Mouse (Mus musculus): ENCODE measurements around the gene Gm4858.
"Not testable (repeated sequence)": the region's sequence is repeated elsewhere in the genome, so short reads cannot be mapped to it uniquely, and the experiment has no call there.

The Gm4858 gene

DNA sequence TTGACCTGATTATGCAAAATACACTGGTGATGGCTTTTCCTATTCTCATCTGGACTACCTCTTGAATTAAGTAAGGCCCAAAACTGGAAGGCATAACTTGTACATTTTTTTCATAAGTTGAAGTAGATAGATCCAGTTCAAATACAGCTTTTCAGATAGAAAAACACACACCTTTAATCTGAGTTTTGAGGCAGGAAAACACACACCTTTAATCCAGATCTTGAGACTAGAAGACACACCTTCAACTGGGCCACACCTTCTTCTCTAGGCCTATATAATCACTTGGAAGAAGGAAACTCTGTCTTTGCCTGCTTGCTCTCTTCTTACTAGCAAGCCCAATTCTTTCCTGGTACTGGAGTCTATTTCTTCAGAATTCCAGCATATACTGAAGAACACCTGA lies at the start of gene Gm4858:
Gene Gm4858 (plus strand): TSS at position 301 of the 400 bp plus-strand sequence.
- DNase-seq: not testable (repeated sequence)

DNA sequence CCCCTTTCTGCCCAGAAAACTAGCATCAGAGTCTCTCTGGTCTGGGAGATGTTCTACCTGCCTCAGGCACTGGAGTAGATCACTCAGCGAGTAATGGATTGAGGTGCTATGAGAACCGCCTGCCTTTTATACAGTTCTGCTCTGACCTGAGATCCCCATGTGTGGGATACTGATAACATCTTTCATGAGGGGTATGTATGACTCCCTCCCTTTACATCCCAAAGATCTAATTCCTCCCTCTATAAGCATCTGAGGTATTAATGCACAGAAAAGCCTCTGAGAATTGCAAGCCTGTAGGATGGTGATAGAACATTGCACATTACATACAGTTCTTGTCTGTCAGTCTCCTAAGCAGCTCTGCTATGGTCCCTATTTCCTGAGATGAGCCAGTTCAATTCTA lies 49.7 kb upstream of the Gm4858 start, which contains the start of gene Lce1m:
Gene Lce1m (minus strand): TSS at position 101 of the 400 bp plus-strand sequence.
- DNase-seq: no peak

DNA sequence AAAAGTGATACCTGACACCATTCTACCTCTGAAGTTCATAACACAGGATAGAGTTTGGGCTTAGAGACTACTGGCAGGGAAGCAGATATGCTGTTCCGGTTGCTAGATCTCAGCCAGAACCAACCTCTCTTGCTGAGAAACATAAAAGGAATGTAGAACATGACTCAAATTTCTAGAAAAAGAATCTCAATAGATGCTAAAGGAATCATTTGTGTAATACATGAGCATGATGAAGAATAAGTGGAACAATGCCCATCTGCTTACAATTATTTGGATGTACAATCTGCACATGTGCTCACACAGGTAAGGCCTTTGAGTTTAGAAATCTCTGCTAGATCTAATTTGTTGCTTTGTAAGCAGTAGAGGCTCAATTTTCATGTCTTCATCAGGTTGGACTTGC lies 47.5 kb upstream of the Gm4858 start:
- DNase-seq: no peak

DNA sequence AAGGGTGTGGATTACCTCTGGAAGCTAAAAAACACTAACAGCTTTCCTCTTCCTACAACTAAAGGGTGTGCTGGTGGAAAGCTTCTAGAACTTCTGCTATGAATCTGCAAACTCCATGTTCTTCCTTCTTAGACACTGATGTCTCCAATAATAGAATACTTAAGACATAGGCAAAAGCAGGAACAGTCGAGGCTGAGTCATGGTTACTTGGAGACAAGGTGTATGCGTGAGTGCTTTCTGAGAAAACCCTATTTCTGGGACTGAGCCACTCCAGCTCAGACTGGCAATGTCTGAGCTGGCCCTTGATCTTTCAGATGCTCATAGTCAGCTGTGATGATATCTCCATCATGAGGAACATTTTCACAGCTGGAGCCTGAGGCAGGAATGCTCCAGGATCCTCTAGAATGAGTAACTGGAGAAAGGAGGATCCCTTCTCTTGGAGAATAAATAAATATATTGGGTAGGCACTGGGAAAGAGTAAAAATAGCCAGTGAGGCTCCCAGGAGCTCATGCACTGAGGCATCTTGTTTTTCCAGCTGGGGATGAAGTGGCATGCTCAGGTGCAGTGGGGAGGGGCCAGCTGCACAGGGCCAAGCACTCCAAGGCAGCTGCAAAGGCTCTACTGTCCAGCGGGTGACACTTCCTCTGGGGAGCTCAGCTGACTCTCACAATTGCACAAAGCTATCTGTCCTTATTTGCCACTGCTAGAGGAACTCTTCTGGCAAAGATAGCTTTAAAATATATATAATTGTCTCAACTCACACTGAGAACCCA lies 45.0 kb upstream of the Gm4858 start:
- no peak for DNase-seq

DNA sequence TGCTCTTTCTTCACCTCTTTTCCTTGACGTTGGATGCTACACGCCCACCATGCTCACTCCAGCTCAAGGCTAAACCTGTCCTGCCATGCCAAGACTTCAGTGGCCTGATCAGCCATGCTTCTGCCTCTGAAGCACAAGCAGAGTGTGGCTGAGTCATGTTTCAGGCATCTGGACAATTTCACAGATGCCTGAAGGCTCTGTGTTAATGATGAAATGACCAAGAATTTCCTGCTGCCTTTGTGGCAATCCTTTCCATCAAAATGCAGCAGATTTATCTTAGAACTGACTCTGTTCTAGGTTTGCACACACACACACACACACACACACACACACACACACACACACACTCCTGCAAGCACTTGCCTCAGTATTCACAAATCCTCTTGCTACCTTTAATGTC lies 43.1 kb upstream of the Gm4858 start:
- DNase-seq: no peak

DNA sequence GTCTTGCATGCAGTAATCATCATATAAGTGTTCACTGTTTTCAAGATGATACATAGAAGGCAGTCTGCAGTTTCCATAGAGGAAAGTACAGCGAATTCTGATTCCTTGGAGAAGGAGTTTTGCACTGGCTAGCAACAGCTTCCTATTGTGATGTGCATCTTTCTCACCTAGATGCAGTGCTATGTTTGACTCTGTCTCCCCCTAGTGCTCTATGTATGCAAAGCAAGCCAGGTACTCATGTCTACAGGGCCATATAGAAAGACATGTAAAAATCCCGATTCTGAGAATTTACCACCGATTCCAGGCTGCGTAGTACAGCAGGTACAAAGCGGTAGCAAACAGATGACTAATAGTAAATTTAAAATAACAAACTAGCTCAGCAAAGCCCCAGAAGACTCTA lies 37.2 kb upstream of the Gm4858 start:
- DNase-seq: no peak

DNA sequence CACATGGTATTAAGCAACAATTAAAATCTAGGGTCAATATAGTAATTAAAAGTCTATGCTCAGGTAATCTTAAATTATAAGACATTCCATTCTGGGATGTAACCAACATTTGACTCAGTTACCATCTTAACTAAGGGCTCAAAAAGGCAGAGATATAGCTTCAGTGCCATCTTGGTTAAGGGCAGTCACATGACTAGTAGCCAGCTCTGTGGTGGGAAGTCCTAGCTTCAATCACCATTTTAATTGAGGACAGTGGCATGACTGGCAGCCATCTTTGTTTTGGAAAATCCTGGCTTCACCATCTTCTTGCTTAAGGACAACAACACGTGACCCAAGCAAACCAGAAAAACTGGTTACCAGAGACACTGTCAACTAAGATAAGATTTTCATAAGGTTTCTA lies 18.4 kb upstream of the Gm4858 start:
- no peak for DNase-seq

DNA sequence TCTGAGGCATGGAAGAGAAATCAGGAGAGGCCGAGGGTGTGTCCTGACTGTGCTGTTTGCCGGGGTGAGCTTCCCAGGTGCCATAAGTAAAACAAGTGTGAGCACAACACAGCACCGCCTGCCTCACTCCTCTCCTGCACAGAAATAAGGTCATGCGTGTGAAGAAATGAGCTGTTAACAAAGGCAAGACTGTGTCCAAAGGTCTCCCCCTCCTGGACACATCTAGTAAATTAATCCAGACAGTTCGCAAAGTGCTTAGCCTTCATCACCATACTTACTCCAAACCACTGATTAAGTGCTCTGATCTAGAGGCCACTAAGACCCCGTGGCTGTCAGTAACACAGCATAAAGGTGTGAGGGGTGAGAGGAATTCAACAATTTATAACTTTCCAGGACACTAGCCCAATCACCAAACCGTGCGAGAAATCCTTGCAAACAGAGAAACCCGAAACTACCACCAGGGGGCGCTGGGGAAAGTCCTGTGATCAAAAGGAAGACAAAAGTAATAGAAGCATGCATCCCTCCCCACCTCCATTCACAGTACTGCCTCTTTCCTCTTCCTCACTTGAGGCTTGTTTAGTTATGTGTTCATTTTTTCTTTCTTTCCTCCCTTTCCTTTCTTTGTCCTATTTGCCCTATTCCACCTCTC lies 15.7 kb upstream of the Gm4858 start:
- DNase-seq: no peak

DNA sequence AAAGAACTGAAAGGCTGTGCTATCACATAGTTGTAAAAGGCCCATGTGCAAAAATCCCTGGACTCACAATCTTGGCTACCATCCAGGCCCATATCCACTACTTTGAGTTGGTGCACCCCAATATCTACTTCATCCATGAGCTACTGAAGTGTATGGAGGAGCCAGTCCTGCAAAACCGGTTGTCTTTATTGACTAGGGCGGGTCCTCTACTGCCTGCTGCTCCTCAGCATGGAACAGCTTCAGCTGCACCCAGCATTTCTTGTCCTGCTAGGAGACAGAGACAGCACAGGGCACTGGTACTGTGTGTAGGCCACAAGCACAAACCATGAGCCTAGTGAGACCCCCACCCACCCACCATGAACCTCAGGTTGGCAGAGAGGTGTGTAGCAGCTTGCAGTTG lies 18.0 kb downstream of the Gm4858 start:
- DNase-seq: no peak

DNA sequence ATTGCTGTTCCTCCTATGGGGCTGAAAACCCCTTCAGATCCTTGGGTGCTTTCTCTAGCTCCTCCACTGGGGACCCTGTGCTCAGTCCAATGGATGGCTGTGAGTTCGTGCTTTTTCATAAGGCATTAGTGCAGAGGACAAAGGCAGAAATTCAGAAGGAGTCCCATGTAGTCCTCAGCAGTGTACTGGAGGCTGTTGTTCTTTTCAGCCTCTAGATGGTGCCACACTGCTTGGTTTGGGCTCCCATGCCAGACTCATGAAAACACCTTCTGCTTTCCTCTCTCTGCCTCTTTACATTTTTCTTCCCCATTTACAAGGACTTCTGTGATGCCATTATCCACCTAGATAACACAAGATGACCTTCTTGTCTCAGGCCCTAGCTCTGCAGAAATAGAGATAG lies 25.0 kb downstream of the Gm4858 start:
- DNase-seq: not testable (repeated sequence)

DNA sequence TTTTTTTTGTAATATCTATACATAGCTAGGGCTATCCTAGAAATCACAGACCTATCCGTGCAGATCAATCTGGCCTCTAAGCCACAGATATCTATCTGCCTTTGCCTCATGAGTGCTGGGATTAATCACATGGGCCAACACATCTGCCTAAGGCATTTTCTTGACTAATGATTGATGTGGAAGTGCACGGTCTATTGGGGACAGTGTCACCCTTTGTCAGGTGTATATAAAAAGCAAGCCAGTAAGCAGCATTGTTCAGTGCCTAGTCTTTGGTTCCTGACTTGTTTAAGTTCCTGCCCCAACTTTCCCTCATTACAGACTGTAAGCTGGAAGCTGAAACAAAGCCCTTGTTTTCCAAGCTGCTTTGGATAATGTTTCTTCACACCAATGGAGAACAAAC lies 27.8 kb downstream of the Gm4858 start:
- no peak for DNase-seq

DNA sequence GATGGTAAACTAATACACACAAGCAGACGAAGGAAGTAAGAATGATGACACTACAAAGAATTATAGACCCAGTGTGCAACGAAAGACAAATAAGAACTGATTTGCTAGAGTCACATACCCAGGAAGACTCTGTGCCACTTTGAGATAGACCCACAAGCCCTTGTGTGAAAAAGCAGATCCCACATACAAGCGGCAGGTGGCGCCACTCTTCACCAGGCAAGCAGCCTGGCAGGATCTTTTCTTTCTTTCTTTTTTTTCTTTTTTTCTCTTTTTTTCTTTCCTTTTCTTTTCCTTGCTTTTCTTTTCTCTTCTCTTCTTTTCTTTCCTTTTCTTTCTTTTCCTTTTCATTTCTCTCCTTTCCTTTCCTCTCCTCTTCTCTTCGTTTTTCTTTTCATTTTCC lies 43.0 kb downstream of the Gm4858 start:
- DNase-seq: no peak

DNA sequence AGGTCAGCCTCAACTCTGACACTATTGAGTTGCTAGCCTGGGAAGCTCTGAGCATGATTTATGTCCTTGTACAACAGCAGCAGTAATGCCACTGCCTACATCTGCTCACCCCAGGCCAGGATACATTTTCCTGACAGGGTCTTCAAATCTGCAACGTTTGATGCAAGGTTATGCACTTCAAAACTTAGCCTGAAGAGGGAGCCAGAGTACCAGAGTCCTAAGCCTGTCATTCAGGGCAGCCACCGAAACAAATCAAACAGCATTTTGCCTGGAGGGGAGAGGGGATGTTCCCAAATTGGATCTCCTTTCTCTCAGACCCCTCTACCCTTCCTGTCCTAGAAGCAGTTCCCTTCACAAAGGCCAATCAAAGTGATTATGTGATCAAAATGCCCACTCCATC lies 45.9 kb downstream of the Gm4858 start:
- no peak for DNase-seq

DNA sequence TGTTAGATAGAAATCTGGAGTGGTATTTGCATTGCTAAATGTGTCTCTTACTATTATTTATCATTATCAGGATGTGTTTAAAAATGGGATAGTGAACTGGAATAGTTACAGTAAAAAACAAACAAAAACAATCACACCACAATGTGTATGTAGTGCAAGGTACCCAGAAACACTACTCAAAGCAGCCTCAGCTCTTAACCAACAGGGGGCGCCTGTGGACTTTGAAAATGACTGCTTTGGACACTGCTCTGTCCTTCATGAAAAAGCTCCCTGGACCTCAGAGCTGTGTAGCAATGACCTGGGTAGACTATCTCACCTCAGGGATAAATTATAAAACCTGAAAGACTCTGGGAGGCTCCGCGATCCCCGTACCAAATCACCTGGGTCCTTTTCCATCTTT lies 50.5 kb downstream of the Gm4858 start:
- no peak for DNase-seq

Measured in cerebellum, adult 8-10 months (tissue).